Mouse (Mus musculus) heart, adult 2 months (tissue): Measurements from ENCODE around the gene Tomm70a. TPM values are rescaled to one million over a fixed set of nuclear protein-coding genes. Genes with fewer than 3 reads are reported as not detected.

Source experiments
- DNase-seq, 2 experiments: peaks; one replicate each; pipeline ENCODE4 v3.0.0; 2021
- H3K27ac ChIP-seq: fragments of 200-600 bp; 2 replicates; pipeline ENCODE4 v1.8.1; 2022
- H3K27me3 ChIP-seq: fragments of 200-500 bp; 2 replicates; pipeline ENCODE4 v1.6.1; 2012; ENCODE audit warnings: mild to moderate bottlenecking, low read length, inconsistent platforms, mixed read lengths; ENCODE audit not compliant: control insufficient read depth, insufficient read depth
- H3K36me3 ChIP-seq: fragments of 200-500 bp; 2 replicates; pipeline ENCODE4 v1.6.1; 2012; ENCODE audit warnings: low read length, inconsistent platforms; ENCODE audit not compliant: control insufficient read depth, insufficient read depth
- H3K4me1 ChIP-seq: fragments of 200-500 bp; 2 replicates; pipeline ENCODE4 v1.6.1; 2011; ENCODE audit warnings: low read length; ENCODE audit not compliant: control insufficient read depth, insufficient read depth
- H3K4me3 ChIP-seq: fragments of 200-600 bp; 2 replicates; pipeline ENCODE4 v1.8.1; 2022
- H3K79me2 ChIP-seq: fragments of 200-500 bp; replicated peaks from 2 replicates; pipeline ENCODE4 v1.6.1; 2012; ENCODE audit warnings: mild to moderate bottlenecking, inconsistent platforms, low read length, moderate library complexity, mixed read lengths; ENCODE audit not compliant: control insufficient read depth, insufficient read depth
- H3K9ac ChIP-seq: fragments of 200-500 bp; 2 replicates; pipeline ENCODE4 v1.6.1; 2012; ENCODE audit warnings: low read depth, mild to moderate bottlenecking, control low read depth, inconsistent platforms, low read length, mixed read lengths
- CTCF ChIP-seq: fragments of 200-600 bp; IDR thresholded peaks from 2 replicates; pipeline ENCODE4 v1.8.1; 2022; ENCODE audit warnings: antibody characterized with exemption, mild to moderate bottlenecking, moderate library complexity
- EP300 ChIP-seq: fragments of 200-500 bp; IDR thresholded peaks from 2 replicates; pipeline ENCODE4 v1.6.1; 2011; ENCODE audit warnings: low read depth, low read length, control low read depth; ENCODE audit not compliant: insufficient read depth
- POLR2A ChIP-seq: fragments of 200-500 bp; IDR thresholded peaks from 2 replicates; pipeline ENCODE4 v1.6.1; 2011; ENCODE audit warnings: mild to moderate bottlenecking, low read depth, low read length, control low read depth; ENCODE audit not compliant: insufficient read depth
- WGBS: fragments of 180-500 bp; shearing (Covaris S2); methylation state at CpG from one replicate; pipeline ENCODE4 v1.1.7; 2018; 5-methylcytosine and 5-hydroxymethylcytosine counted together
- intact Hi-C: fragments of 180-260 bp; cut with DNase I; formaldehyde crosslinking; loops from one replicate; pipeline ENCODE4 v1.15.1; 2025
- polyA plus RNA-seq: library from polyadenylated mRNA; depleted of rRNA; stranded (reverse); fragments of >200 nt; gene quantifications from 2 replicates; pipeline ENCODE4 v1.2.3, GENCODE M21; 2012
- total RNA-seq, 2 experiments: library from RNA; stranded (reverse); gene quantifications; 2 replicates each; pipeline ENCODE4 v1.2.3; 2021

Tomm70a gene
- total and polyA plus RNA-seq, 3 experiments = 10.6 to 44.1 (median 41.8) TPM

DNA sequence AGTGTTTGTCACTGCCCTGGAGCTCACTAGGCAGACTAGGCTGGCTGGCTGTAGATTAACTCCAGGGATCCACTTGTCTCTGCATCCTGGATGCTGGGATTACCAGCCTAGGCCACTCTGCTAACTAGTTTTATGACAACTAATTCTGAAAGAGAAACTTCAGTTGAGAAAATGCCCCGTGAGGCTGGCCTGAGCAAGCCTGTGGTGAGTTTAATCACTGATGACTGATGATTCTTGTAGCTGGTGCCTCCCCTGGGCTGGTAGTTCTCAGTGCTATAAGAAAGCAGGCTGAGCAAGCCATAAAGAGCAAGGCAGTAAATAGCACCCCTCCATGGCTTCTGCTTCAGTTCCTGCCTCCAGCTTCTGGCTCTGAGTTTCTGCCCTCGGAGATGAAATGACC, 54.2 kb downstream of the Tomm70a start:
- no peak overlapping the region for H3K4me3 ChIP-seq
- no peaks in the 10 kb centered on the region for H3K27me3 ChIP-seq
- intact Hi-C loops = no loop called here
- H3K36me3 ChIP-seq = no peaks in the 10 kb centered on the region
- no peak for DNase-seq
- 87% methylated on average over 2 of the region's 2 CpGs for WGBS
- no peak overlapping the region for H3K9ac ChIP-seq
- H3K4me1 ChIP-seq = no peaks in the 10 kb centered on the region
- H3K27ac ChIP-seq = no peak overlapping the region
- TF ChIP-seq CTCF (no peak), EP300 (no peak)
- H3K79me2 ChIP-seq = no peaks in the 10 kb centered on the region

DNA sequence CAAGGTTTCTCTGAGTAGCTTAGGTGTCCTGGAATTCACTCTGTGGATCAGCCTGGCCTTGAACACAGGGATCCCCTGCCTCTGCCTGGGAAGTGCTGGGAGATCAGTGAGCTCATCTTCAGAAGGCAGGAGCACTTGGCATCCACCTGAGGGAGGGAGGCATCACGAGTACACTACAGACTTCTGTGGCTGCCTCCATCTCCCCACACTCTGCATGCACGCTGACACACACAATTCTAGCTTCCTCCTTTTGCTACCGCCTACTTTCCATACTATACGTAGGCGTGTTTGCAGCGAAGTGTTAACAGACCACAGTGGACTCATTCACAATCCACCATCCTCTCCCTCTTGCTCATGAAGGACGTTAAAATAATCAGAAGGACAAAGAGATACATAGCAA, 54.8 kb downstream of the Tomm70a start:
- Histone ChIP-seq H3K9ac (no peak overlapping the region), H3K36me3 (no peaks in the 10 kb centered on the region), H3K4me3 (no peak overlapping the region), H3K27me3 (no peaks in the 10 kb centered on the region), H3K27ac (no peak overlapping the region), H3K4me1 (no peaks in the 10 kb centered on the region), H3K79me2 (no peaks in the 10 kb centered on the region)
- 84% methylated on average over 7 of the region's 7 CpGs for WGBS
- peak in 1 of 2 experiments; percentile 17 for DNase-seq
- intact Hi-C loops = no loop called here
- no peak for TF ChIP-seq EP300
- TF ChIP-seq POLR2A = no peak
- TF ChIP-seq CTCF = no peak

DNA sequence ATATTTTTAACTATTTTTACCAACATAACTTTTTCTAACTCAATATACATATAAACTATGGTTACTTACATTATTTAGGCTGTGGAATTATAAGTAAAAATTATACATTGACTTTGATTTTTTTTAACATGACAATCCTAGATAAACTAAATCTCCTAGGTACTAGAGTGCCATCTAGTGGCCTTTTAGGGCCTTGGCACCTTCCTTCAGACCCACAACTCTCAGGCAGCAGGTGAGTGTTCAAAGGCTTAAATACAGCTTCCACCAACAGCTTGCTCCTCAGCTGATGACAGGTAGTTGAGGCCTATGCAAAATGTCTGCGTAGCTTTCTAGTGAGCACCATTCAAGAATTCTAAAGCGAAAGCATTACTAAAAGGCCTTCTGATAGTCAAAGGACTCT, 55.8 kb downstream of the Tomm70a start:
- WGBS = 68% methylated on average over 2 of the region's 2 CpGs
- TF ChIP-seq CTCF (peak; percentile 93), EP300 (no peak), POLR2A (no peak)
- no peaks in the 10 kb centered on the region for H3K79me2 ChIP-seq
- H3K36me3 ChIP-seq = no peaks in the 10 kb centered on the region
- no peak overlapping the region for H3K9ac ChIP-seq
- H3K4me1 ChIP-seq = no peaks in the 10 kb centered on the region
- intact Hi-C loops = no loop called here
- H3K27me3 ChIP-seq = no peaks in the 10 kb centered on the region
- no peak for DNase-seq
- no peak overlapping the region for H3K4me3 ChIP-seq
- H3K27ac ChIP-seq = no peak overlapping the region

DNA sequence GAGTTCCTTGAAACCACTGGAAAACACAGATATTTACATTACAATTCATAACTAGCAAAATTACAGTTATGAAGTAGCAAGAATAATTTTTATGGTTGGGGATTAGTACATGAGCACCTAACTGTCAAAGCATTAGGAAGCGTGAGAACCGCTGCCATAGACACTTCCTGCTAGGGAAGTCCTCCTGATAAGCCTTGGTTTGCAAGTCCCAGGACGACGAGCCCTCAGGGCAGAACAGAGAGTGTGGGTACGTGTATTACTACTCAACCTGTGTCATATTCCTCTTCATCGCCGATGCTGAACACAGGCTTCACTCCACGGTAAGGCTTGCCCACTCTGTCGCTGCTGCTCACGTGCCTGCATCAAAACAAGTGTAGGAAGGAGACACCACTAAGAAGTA, 56.2 kb downstream of the Tomm70a start:
- TF ChIP-seq POLR2A (no peak), CTCF (no peak), EP300 (no peak)
- Histone ChIP-seq H3K4me3 (no peak overlapping the region), H3K27ac (no peak overlapping the region), H3K36me3 (no peaks in the 10 kb centered on the region), H3K4me1 (no peaks in the 10 kb centered on the region), H3K27me3 (no peaks in the 10 kb centered on the region), H3K79me2 (no peaks in the 10 kb centered on the region), H3K9ac (no peak overlapping the region)
- no peak for DNase-seq
- intact Hi-C loops = no loop called here
- WGBS = 62% methylated on average over 10 of the region's 10 CpGs

DNA sequence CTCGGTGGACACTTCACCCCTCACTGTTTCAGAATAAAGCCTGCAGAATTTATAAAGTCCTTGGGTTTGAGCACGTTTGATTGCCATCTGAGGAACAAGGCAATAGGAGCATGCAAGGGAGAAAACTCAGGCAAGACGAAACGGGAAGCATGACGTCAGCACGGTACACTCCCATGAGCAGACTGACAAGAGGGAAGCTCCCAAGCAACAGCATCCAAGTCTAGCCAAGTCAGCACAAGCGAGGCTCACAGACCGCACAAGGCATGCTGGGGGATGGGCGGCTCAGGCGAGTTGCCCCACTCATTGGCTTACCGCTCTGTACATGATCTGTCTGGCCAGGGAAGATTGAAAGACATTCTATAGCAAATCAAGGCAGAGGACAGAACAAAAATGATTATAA, 59.7 kb downstream of the Tomm70a start:
- no peaks in the 10 kb centered on the region for H3K79me2 ChIP-seq
- H3K27ac ChIP-seq = no peak overlapping the region
- WGBS = 72% methylated on average over 11 of the region's 11 CpGs
- H3K36me3 ChIP-seq = no peaks in the 10 kb centered on the region
- intact Hi-C loops = no loop called here
- H3K9ac ChIP-seq = no peak overlapping the region
- no peaks in the 10 kb centered on the region for H3K4me1 ChIP-seq
- H3K4me3 ChIP-seq = no peak overlapping the region
- TF ChIP-seq EP300 (no peak), CTCF (no peak), POLR2A (no peak)
- H3K27me3 ChIP-seq = no peaks in the 10 kb centered on the region
- DNase-seq = peak; percentile 37 to 71

DNA sequence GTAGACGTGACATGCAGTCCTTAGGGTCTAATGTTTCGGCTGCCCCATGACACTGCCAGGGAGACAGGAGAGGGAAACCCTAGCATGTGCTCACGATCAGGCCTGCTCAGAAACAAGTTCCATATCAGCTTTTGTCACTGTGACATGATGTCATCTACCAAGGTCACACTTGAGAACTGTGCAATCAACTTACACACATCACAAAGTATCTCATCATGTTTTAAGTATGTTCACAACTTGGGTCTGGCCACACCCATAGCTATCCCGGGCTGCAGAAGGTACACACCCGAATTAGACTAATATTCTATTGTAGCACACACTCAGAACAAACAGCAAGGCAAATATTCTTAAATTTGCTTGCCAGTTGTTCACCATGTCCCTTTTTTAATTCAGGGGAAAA, 60.5 kb downstream of the Tomm70a start:
- TF ChIP-seq EP300 (no peak), POLR2A (no peak), CTCF (no peak)
- Histone ChIP-seq H3K27me3 (no peaks in the 10 kb centered on the region), H3K9ac (no peak overlapping the region), H3K4me3 (no peak overlapping the region), H3K36me3 (no peaks in the 10 kb centered on the region), H3K27ac (no peak overlapping the region), H3K79me2 (no peaks in the 10 kb centered on the region), H3K4me1 (no peaks in the 10 kb centered on the region)
- intact Hi-C loops = no loop called here
- no peak for DNase-seq
- 78% methylated on average over 5 of the region's 5 CpGs for WGBS
